Mouse (Mus musculus): ENCODE measurements around the gene Neto2. TPM values are rescaled to one million over a fixed set of nuclear protein-coding genes. Genes with fewer than 3 reads are reported as not detected.

The Neto2 gene
- polyA plus RNA-seq, 1 experiment = 1.4 TPM

DNA sequence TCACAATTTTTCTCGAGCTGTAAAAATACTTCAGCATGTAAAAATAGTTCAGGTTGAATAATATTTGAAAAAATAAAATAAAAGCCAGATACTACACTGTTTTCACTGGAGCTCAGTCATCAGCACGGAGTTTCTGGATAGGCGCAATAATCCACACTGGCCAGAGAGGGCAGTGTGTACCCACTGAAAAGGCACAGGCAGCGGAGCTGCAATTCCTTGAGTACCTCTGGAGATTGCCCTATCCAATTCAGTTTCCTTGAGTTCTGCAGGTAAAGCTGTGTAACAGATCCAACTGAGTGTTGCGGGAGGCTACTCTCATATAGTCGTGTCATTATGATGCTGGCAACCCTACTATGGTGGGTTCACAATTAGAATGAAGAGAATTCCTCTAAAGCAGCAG, 1.7 kb downstream of the Neto2 start:
- TF ChIP-seq POLR2A (IDR thresholded peaks at IDR 0.05; ENCODE audit: control insufficient read depth, low read depth, low read length) = no peak
- peak; percentile 72; the same call in 1 of the 2 replicates for TF ChIP-seq CTCF (IDR thresholded peaks at IDR 0.05; ENCODE audit: control insufficient read depth, insufficient read depth, insufficient replicate concordance, low read depth, low read length)

DNA sequence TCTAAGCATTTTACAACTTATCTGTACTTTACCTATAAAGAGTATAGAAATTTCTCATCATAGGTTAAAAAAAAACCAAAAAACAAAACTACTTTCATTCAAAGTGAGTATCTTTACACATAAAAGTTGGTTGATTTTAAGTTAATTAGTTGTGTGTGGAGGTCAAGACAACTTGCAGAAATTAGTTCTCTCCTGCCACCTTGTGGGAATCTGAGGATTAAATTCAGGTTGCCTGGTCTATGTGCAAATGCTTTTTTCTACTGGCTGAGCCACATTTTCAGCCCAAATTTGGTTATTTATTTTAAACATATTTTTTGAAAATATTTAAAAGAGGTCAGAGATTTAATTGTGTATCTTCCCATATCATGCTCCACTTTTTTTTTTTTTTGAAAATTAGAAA, 35.6 kb downstream of the Neto2 start:
- Histone ChIP-seq H3K36me3 (ENCODE audit: control insufficient read depth, insufficient read depth, low read length) (no peaks in the 10 kb centered on the region), H3K27me3 (ENCODE audit: control insufficient read depth, insufficient read depth, low read length) (no peaks in the 10 kb centered on the region), H3K4me1 (ENCODE audit: control insufficient read depth, insufficient read depth, low read length) (no peaks in the 10 kb centered on the region), H3K4me3 (ENCODE audit: control insufficient read depth, low read depth, low read length) (no peak overlapping the region), H3K27ac (ENCODE audit: control insufficient read depth, insufficient read depth, low read depth, low read length) (no peak overlapping the region)
- no peak for TF ChIP-seq POLR2A (IDR thresholded peaks at IDR 0.05; ENCODE audit: control insufficient read depth, low read depth, low read length)
- TF ChIP-seq CTCF (IDR thresholded peaks at IDR 0.05; ENCODE audit: control insufficient read depth, insufficient read depth, insufficient replicate concordance, low read depth, low read length) = no peak

More for the DNA sequence above, 1.7 kb downstream of the Neto2 start:
- H3K4me1 ChIP-seq (ENCODE audit: control insufficient read depth, insufficient read depth, low read length) = peaks cover 5% of the 10 kb centered on the region
- H3K4me3 ChIP-seq (ENCODE audit: control insufficient read depth, low read depth, low read length) = no peak overlapping the region
- no peaks in the 10 kb centered on the region for H3K27me3 ChIP-seq (ENCODE audit: control insufficient read depth, insufficient read depth, low read length)
- no peaks in the 10 kb centered on the region for H3K36me3 ChIP-seq (ENCODE audit: control insufficient read depth, insufficient read depth, low read length)
- H3K27ac ChIP-seq (ENCODE audit: control insufficient read depth, insufficient read depth, low read depth, low read length) = no peak overlapping the region

DNA sequence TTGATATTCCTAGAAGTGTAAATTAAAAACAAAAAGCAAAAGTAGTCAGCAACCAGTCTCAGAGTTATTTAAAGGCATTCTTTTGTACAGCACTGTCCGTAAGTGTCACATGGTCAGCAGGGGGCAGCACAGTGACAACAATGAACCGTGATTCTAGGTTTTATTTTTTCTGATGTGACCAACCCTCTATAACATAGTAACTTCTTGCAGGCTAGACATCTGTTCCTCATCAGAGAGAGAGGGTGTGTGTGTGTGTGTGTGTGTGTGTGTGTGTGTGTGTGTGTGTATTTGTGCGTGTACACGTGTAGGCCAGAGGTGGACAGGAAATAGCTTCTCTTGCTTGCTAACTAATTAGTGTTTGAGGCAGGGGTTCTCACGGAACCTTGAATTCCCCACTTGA, 38.7 kb downstream of the Neto2 start:
- no peaks in the 10 kb centered on the region for H3K27me3 ChIP-seq (ENCODE audit: control insufficient read depth, insufficient read depth, low read length)
- TF ChIP-seq CTCF (IDR thresholded peaks at IDR 0.05; ENCODE audit: control insufficient read depth, insufficient read depth, insufficient replicate concordance, low read depth, low read length) (no peak), POLR2A (IDR thresholded peaks at IDR 0.05; ENCODE audit: control insufficient read depth, low read depth, low read length) (no peak)
- no peaks in the 10 kb centered on the region for H3K36me3 ChIP-seq (ENCODE audit: control insufficient read depth, insufficient read depth, low read length)
- no peaks in the 10 kb centered on the region for H3K4me1 ChIP-seq (ENCODE audit: control insufficient read depth, insufficient read depth, low read length)
- no peak overlapping the region for H3K27ac ChIP-seq (ENCODE audit: control insufficient read depth, insufficient read depth, low read depth, low read length)
- H3K4me3 ChIP-seq (ENCODE audit: control insufficient read depth, low read depth, low read length) = no peak overlapping the region

DNA sequence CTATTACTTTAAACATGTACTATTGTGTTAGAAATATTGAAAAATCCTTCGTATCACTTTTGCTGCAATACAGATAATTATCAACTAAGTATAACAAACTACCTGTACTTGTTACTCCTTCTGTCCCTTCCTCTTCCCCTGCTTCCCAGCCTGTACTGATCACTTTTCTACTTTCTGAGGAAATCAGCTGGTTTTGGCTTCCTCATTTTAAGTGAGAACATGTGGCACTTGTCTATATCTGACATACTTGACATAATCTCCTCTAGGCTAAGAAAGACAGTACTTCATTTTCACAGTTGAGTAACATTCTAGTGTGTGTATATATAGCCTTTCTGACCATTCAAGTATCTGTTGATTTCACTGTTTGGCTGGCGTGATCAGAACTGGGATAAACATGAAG, 49.5 kb downstream of the Neto2 start:
- Histone ChIP-seq H3K4me1 (ENCODE audit: control insufficient read depth, insufficient read depth, low read length) (no peaks in the 10 kb centered on the region), H3K27me3 (ENCODE audit: control insufficient read depth, insufficient read depth, low read length) (no peaks in the 10 kb centered on the region), H3K4me3 (ENCODE audit: control insufficient read depth, low read depth, low read length) (no peak overlapping the region), H3K36me3 (ENCODE audit: control insufficient read depth, insufficient read depth, low read length) (no peaks in the 10 kb centered on the region), H3K27ac (ENCODE audit: control insufficient read depth, insufficient read depth, low read depth, low read length) (no peak overlapping the region)
- TF ChIP-seq CTCF (IDR thresholded peaks at IDR 0.05; ENCODE audit: control insufficient read depth, insufficient read depth, insufficient replicate concordance, low read depth, low read length) = no peak
- TF ChIP-seq POLR2A (IDR thresholded peaks at IDR 0.05; ENCODE audit: control insufficient read depth, low read depth, low read length) = no peak

DNA sequence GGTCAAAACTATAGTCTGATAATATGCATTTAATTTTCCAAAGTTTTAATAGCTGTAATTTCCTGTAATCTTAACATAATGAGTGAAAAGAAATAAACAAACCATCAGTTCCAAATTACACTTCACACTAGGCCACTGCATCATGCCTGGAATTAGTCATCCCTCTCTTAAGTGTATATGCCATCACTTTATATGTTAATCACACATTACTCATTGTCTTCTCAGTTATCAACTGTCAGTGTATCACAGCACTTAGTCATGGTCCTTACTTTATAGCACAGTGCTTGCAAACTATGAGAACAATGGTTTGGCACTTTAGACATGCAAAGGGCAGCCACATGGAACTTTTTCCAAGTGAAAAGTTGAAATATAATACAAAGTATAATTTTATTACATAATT, 52.2 kb downstream of the Neto2 start:
- H3K36me3 ChIP-seq (ENCODE audit: control insufficient read depth, insufficient read depth, low read length) = no peaks in the 10 kb centered on the region
- TF ChIP-seq POLR2A (IDR thresholded peaks at IDR 0.05; ENCODE audit: control insufficient read depth, low read depth, low read length) (no peak), CTCF (IDR thresholded peaks at IDR 0.05; ENCODE audit: control insufficient read depth, insufficient read depth, insufficient replicate concordance, low read depth, low read length) (no peak)
- no peak overlapping the region for H3K4me3 ChIP-seq (ENCODE audit: control insufficient read depth, low read depth, low read length)
- no peaks in the 10 kb centered on the region for H3K27me3 ChIP-seq (ENCODE audit: control insufficient read depth, insufficient read depth, low read length)
- no peak overlapping the region for H3K27ac ChIP-seq (ENCODE audit: control insufficient read depth, insufficient read depth, low read depth, low read length)
- H3K4me1 ChIP-seq (ENCODE audit: control insufficient read depth, insufficient read depth, low read length) = no peaks in the 10 kb centered on the region

DNA sequence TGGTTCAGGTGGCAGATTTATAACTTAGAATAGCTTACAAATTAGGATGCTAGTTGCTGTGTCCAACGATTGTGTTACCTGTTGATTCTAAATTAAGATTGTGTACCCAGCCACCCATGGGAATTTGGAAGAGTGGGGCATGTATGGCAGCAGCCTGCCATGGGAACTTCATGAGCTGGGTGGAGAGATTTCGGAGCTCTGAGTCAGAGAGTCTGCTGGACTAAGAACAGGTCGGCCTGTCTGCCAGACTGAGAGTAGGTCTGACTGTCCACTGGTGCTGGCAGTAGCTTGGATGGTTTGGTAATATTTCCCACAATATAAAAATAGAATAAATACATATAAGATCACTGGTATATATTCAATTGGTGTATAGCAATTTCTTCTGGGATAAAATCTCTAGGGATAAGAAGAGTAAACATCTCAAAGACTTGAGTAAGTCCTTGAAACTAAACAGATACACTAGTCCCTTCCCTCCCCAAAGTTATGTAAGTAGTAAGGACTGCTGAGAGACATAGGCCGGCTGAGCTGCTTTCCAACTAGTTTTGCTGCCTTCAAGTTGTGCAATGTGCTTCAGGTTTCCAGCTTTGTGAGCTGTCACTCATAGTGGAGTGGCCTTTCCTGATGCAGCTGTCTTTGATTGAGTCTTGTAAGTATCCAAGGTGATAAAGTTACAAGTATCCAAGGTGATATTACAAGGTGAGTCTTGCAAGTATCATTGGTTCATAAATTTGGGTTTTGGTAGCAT, 55.6 kb downstream of the Neto2 start:
- H3K36me3 ChIP-seq (ENCODE audit: control insufficient read depth, insufficient read depth, low read length) = no peaks in the 10 kb centered on the region
- H3K4me1 ChIP-seq (ENCODE audit: control insufficient read depth, insufficient read depth, low read length) = no peaks in the 10 kb centered on the region
- no peaks in the 10 kb centered on the region for H3K27me3 ChIP-seq (ENCODE audit: control insufficient read depth, insufficient read depth, low read length)
- H3K27ac ChIP-seq (ENCODE audit: control insufficient read depth, insufficient read depth, low read depth, low read length) = no peak overlapping the region
- peak overlapping the region; percentile 5; the same call in 1 of the 2 replicates for H3K4me3 ChIP-seq (ENCODE audit: control insufficient read depth, low read depth, low read length)
- TF ChIP-seq POLR2A (IDR thresholded peaks at IDR 0.05; ENCODE audit: control insufficient read depth, low read depth, low read length) (no peak), CTCF (IDR thresholded peaks at IDR 0.05; ENCODE audit: control insufficient read depth, insufficient read depth, insufficient replicate concordance, low read depth, low read length) (no peak)

DNA sequence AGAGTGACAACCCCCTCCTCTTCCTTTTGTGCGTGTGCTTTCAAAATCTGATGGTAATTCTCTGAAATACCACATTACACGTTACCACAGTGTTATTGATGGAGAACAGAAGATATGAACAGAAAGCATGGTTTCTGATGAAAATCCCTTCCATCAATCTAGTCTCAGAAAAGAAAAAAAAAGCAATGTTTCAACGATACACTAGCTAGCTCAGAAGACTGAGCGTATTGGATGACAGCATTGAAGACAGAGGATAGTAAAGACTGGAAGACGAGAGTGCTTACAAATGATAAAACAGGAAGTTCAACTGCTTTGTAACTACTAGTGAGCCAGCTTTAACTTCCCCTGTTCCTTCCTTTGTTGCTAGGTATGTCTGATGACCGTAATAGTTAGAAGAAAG, 76.3 kb downstream of the Neto2 start:
- Histone ChIP-seq H3K27ac (ENCODE audit: control insufficient read depth, insufficient read depth, low read depth, low read length) (no peak overlapping the region), H3K36me3 (ENCODE audit: control insufficient read depth, insufficient read depth, low read length) (no peaks in the 10 kb centered on the region), H3K4me3 (ENCODE audit: control insufficient read depth, low read depth, low read length) (no peak overlapping the region), H3K27me3 (ENCODE audit: control insufficient read depth, insufficient read depth, low read length) (no peaks in the 10 kb centered on the region), H3K4me1 (ENCODE audit: control insufficient read depth, insufficient read depth, low read length) (no peaks in the 10 kb centered on the region)
- TF ChIP-seq CTCF (IDR thresholded peaks at IDR 0.05; ENCODE audit: control insufficient read depth, insufficient read depth, insufficient replicate concordance, low read depth, low read length) = no peak
- no peak for TF ChIP-seq POLR2A (IDR thresholded peaks at IDR 0.05; ENCODE audit: control insufficient read depth, low read depth, low read length)
